Mouse (Mus musculus) heart, embryonic 12.5 days (tissue): ENCODE results near the gene Cpt1c. TPM values are rescaled to one million over a fixed set of nuclear protein-coding genes. Genes with fewer than 3 reads are reported as not detected.
"Not testable (repeated sequence)": the region's sequence is repeated elsewhere in the genome, so short reads cannot be mapped to it uniquely, and the experiment has no call there.

ENCODE experiments used
- ATAC-seq: fragments of 200-750 bp; cut with Nextera tagmentation; 2 replicates; pipeline ENCODE4 v1.8.0; 2017; ENCODE audit warnings: moderate TSS enrichment, moderate library complexity; ENCODE audit not compliant: insufficient number of reproducible peaks, low FRiP score
- H3K27ac ChIP-seq: fragments of 300-500 bp; sonication (generic); 2 replicates; pipeline ENCODE4 v1.5.1; 2016; ENCODE audit warnings: mild to moderate bottlenecking, moderate library complexity; ENCODE audit not compliant: poor library complexity, severe bottlenecking
- H3K27me3 ChIP-seq: fragments of 300-500 bp; sonication (generic); replicated peaks from 2 replicates; pipeline ENCODE4 v1.6.1; 2016; ENCODE audit warnings: mild to moderate bottlenecking, moderate library complexity
- H3K36me3 ChIP-seq: fragments of 300-500 bp; sonication (generic); 2 replicates; pipeline ENCODE4 v1.6.1; 2016; ENCODE audit warnings: mild to moderate bottlenecking, moderate library complexity
- H3K4me1 ChIP-seq: fragments of 300-500 bp; sonication (generic); replicated peaks from 2 replicates; pipeline ENCODE4 v1.6.1; 2016; ENCODE audit warnings: mild to moderate bottlenecking
- H3K4me2 ChIP-seq: fragments of 300-500 bp; sonication (generic); 2 replicates; pipeline ENCODE4 v1.6.1; 2016; ENCODE audit warnings: mild to moderate bottlenecking, moderate library complexity
- H3K4me3 ChIP-seq: fragments of 300-500 bp; sonication (generic); 2 replicates; pipeline ENCODE4 v1.5.1; 2016; ENCODE audit warnings: mild to moderate bottlenecking
- H3K9ac ChIP-seq: fragments of 300-500 bp; sonication (generic); 2 replicates; pipeline ENCODE4 v1.6.1; 2016; ENCODE audit warnings: mild to moderate bottlenecking, moderate library complexity
- H3K9me3 ChIP-seq: fragments of 300-500 bp; sonication (generic); replicated peaks from 2 replicates; pipeline ENCODE4 v1.6.1; 2016; ENCODE audit warnings: mild to moderate bottlenecking, moderate library complexity
- WGBS: fragments of 180-500 bp; shearing (Covaris S2); methylation state at CpG from one replicate; pipeline ENCODE4 v1.1.7; 2016; 5-methylcytosine and 5-hydroxymethylcytosine counted together
- polyA plus RNA-seq: library from polyadenylated mRNA; unstranded; fragments of >200 nt; fragmentation: Nextera tagmentation; extraction: Ambion mirVana; gene quantifications from 2 replicates; pipeline ENCODE4 v1.2.1, GENCODE M21; 2016

Cpt1c gene
- 10.7 and 11.5 TPM in 2 replicates for polyA plus RNA-seq

DNA sequence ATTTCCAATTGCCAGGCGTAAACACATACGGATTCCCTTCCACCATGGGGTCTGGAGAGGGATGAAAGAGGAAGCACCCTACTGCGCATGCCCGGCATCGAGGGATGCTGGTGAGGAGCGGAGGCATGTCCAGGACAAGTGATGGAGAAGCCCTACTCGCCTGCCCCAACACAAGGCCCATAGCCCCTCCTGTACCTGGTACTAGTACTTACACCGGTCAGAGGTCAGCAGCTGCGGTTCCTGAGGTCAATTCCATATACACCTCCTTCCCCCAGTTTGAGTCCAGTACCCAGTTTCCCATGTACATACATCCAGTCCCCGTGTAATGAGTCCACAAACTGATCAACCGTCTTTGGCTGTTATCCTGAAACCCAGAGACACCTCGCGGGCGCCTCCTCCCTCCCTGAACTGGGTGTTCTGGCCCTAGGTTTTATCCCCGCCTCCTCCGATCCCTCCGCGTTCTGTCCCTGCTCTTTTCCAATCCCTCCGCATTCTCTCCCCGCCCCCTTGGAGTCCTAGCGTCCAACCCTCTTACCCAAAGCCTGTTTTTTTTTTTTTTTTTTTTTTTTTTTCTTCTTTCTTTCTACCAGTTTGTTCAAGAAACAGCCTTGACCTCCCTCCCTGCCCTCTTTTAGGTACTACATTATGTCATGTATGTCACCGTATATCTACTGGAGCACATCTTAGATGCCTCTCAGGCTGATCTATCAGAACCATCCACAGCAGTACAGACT, at the start of gene Cpt1c:
TSS of gene Cpt1c (minus strand) at position 469 of the 734 bp plus-strand sequence.
- 2% methylated on average over 22 of the region's 22 CpGs for WGBS
- peak within 1 kb of the TSS; percentile 77 for H3K4me2 ChIP-seq
- H3K9me3 ChIP-seq, result no peaks in the 10 kb centered on the region
- ATAC-seq, result no peak
- H3K4me3 ChIP-seq, result peak within 1 kb of the TSS; percentile 48
- peaks cover 42% of the 10 kb centered on the region for H3K36me3 ChIP-seq
- H3K27ac ChIP-seq, result peak within 1 kb of the TSS; percentile 36
- H3K9ac ChIP-seq, result peak within 1 kb of the TSS; percentile 44; the same call in 1 of the 2 replicates
- no peaks in the 10 kb centered on the region for H3K27me3 ChIP-seq
- H3K4me1 ChIP-seq, result peaks cover 31% of the 10 kb centered on the region

DNA sequence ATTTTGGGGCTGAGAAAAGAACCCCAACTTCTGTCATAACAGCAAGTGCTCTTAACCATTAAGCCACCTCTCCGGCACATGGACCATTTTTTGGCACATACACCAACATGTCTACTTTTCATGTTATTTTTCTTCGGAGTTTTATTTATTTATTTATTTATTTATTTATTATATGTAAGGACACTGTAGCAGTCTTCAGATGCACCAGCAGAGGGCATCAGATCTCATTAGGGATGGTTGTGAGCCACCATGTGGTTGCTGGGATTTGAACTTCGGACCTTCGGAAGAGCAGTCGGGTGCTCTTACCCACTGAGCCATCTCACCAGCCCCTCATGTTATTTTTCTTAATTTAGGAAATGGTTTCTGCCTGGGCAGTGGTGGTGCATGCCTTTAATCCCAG, 49.1 kb upstream of the Cpt1c start:
- H3K36me3 ChIP-seq, result peaks cover 36% of the 10 kb centered on the region
- WGBS, result 77% methylated on average over 5 of the region's 5 CpGs
- not testable (repeated sequence) for H3K4me2 ChIP-seq, H3K27me3 ChIP-seq, H3K4me3 ChIP-seq, H3K27ac ChIP-seq, H3K9me3 ChIP-seq, H3K9ac ChIP-seq, ATAC-seq
- peaks cover 16% of the 10 kb centered on the region for H3K4me1 ChIP-seq

DNA sequence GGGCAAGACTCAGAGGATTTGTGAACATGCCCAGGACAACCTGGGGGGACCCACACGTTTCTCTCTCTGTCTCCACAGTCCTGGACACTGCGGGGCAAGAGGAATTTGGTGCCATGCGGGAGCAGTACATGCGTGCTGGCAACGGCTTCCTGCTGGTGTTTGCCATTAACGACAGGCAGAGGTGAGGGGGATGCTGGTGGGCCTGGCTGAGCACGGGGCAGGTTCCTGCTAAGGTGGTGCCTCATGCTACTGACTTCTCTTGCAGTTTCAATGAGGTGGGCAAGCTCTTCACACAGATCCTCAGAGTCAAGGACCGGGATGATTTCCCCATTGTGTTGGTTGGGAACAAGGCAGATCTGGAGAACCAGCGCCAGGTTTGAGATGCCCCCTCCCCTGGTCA, 45.6 kb upstream of the Cpt1c start:
- H3K27me3 ChIP-seq, result no peaks in the 10 kb centered on the region
- H3K4me2 ChIP-seq, result no peak overlapping the region
- no peak overlapping the region for H3K9ac ChIP-seq
- no peaks in the 10 kb centered on the region for H3K9me3 ChIP-seq
- WGBS, result 74% methylated on average over 9 of the region's 9 CpGs
- ATAC-seq, result no peak
- no peak overlapping the region for H3K27ac ChIP-seq
- no peak overlapping the region for H3K4me3 ChIP-seq
- peaks cover 17% of the 10 kb centered on the region for H3K4me1 ChIP-seq
- H3K36me3 ChIP-seq, result peaks cover 12% of the 10 kb centered on the region; the same call in 1 of the 2 replicates

DNA sequence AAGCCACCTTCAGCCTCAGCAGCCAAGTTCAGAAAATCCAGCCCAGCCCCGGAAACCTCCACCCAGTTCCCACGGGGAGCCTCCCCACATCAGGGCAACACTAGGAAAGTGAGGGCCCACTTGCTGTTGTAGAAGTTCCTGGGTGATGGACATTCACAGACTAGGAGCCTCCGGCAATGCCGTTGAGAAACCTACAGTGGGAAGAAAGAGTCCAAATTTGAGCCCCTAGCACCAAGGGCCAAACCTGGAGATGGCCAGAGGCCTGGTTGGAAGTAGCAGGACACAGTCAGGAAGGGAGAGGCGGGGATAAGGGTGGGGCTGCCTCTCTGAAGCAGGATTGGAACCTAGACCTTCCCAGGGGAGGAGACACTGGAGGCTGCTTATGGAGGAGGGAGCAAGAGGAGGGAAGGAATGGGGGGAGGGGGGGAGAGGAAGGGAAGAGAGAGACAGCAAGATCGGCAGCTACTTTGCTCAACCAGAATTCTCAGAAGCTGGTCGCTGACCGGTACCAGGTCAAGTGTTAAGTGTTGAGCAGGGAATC, 44.5 kb upstream of the Cpt1c start:
- WGBS, result 20% methylated on average over 8 of the region's 8 CpGs
- no peak for ATAC-seq
- H3K9me3 ChIP-seq, result no peaks in the 10 kb centered on the region
- peak overlapping the region; percentile 88 for H3K27ac ChIP-seq
- H3K36me3 ChIP-seq, result peaks cover 12% of the 10 kb centered on the region; the same call in 1 of the 2 replicates
- peak overlapping the region; percentile 89 for H3K4me3 ChIP-seq
- H3K27me3 ChIP-seq, result no peaks in the 10 kb centered on the region
- H3K4me1 ChIP-seq, result peaks cover 27% of the 10 kb centered on the region
- H3K4me2 ChIP-seq, result peak overlapping the region; percentile 80
- peak overlapping the region; percentile 77; the same call in 1 of the 2 replicates for H3K9ac ChIP-seq

DNA sequence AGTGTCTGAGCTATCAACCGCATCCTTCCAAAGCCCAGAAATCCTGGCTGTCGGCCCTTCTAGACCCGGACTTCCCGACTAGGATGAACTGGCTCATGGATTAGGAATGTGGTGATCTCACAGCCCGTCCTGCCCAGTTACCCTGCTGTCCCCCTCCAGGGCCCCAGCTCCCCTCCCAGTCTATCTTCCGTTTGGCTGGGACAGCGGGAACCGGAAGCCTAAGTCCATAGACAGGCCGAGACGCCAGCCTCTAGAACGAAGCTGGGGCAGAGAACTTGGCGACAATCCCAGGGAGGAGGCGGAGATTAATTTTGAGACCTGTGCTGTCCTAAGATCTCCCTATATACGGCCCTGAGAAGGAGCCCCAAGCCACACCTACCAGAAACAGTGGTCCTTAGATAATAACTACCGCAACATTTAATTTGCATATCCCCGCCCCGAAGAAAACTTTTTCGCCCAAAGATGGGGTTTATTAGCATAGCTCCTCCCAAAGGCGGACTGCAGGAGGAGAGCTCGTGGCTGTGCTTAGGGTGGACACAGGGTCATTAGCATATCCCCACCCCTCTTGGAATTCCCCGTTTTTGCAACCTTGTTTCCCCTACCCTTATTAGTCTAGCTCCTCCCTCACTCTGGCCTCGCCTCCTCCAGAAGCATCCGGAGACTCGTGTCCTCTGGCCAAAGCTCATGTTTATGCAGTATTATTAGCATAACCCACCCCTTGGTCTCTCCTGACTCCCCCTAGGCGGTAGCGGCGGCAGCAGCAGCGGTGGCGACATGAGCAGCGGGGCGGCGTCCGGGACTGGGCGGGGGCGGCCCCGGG, 42.8 kb upstream of the Cpt1c start, which contains the start of gene Rras:
TSS of gene Rras (plus strand) at position 720 of the 820 bp plus-strand sequence.
- Histone ChIP-seq H3K4me1 (peaks cover 37% of the 10 kb centered on the region), H3K27me3 (no peaks in the 10 kb centered on the region), H3K4me3 (peak within 1 kb of the TSS; percentile 89), H3K36me3 (peaks cover 27% of the 10 kb centered on the region), H3K27ac (peak within 1 kb of the TSS; percentile 100), H3K4me2 (peak within 1 kb of the TSS; percentile 80), H3K9me3 (no peaks in the 10 kb centered on the region), H3K9ac (peak within 1 kb of the TSS; percentile 77)
- WGBS, result under 1% methylated on average over 36 of the region's 36 CpGs
- peak; percentile 89 for ATAC-seq

DNA sequence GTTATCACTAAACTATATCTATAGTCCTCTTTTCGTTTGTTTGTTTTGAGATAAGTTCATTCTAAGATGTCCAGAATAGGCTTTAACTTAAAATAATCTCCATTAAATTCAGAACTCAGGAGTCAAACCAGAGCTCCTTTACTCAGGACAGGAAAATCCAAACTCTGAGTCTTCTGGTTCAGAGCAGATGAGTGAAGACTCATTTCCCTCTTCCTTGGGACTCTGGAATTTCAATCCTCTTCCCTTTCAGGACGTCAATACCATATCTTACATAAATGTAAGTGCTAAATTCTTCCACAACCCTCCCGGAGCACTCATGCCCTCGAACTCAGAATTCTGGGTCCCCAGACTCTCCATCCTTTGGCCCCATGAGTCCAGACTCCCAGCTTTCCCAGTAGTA, 42.1 kb upstream of the Cpt1c start:
- under 1% methylated on average over 4 of the region's 4 CpGs for WGBS
- peak overlapping the region; percentile 80 for H3K4me2 ChIP-seq
- H3K4me1 ChIP-seq, result peaks cover 37% of the 10 kb centered on the region
- H3K4me3 ChIP-seq, result peak overlapping the region; percentile 89
- H3K9ac ChIP-seq, result peak overlapping the region; percentile 76
- ATAC-seq, result no peak
- peaks cover 34% of the 10 kb centered on the region for H3K36me3 ChIP-seq
- H3K9me3 ChIP-seq, result no peaks in the 10 kb centered on the region
- H3K27me3 ChIP-seq, result no peaks in the 10 kb centered on the region
- peak overlapping the region; percentile 100 for H3K27ac ChIP-seq

DNA sequence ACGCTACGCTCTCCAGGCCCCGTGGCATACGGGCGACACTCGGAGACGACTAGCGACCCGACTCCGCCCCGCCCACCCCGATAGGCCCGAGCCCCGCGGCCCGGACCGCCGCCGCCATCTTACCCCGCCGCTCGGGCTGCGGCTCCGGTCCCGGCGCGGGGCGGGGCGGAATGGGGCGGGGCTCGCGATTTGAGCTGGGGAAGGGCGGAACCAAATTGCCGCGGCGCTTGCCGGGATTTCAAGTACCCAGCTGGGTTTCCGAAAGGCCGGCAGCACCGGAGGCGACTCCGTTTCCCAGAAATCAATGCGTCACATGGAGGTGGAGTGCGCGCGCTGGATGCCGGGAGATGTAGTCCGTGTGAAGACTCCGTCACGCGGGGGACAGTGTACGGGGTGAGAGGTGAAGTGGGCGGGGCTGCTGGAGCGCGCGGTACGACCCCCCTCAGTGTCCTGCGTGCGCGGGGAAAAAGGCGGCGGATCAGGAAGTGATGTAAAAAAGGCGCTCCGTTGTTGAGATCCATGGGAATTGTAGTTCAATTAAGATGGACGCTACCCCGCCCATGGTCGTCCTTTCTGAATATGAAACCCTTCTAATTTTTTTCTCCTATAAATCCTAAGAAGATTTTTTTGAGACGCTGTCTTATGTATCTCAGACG, 41.4 kb upstream of the Cpt1c start, which contains the start of gene Scaf1:
TSS of gene Scaf1 (minus strand) at position 407 of the 656 bp plus-strand sequence.
- Histone ChIP-seq H3K36me3 (peaks cover 34% of the 10 kb centered on the region), H3K4me3 (peak within 1 kb of the TSS; percentile 89), H3K9ac (peak within 1 kb of the TSS; percentile 97), H3K4me2 (peak within 1 kb of the TSS; percentile 80), H3K27me3 (no peaks in the 10 kb centered on the region), H3K9me3 (no peaks in the 10 kb centered on the region), H3K27ac (peak within 1 kb of the TSS; percentile 100), H3K4me1 (peaks cover 37% of the 10 kb centered on the region)
- WGBS, result under 1% methylated on average over 68 of the region's 69 CpGs
- peak; percentile 91 for ATAC-seq

DNA sequence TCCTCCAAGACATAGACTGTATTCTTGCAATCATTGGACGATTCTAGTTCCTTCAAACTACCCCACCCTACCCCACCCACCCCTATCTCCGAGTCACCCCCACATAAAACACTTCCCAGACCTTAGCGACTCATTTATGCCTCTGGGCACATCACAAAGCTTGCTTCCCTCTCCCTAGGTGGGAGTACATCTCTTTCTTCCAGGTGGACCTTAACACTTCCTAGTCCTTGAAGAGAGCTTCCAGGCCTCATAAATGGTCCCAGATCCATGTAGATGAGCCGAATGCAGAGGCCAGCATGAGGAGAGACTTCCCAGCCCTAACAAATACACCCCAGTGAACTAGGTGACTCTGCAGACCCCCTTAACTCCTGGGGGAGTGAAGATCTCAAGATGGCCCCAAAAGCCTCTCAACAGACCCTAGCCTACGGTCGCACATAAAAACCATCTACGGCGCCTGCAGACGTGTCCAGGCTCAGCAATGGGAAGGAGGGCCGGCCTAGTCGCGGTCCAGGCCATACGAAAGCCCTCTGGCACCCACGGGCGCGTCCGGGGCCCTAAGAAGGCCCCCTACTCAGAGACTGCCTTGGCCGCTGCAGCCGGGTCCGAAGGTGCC, 40.8 kb upstream of the Cpt1c start:
- peaks cover 31% of the 10 kb centered on the region for H3K36me3 ChIP-seq
- WGBS, result under 1% methylated on average over 20 of the region's 20 CpGs
- H3K4me3 ChIP-seq, result peak overlapping the region; percentile 89
- peak overlapping the region; percentile 80 for H3K4me2 ChIP-seq
- peaks cover 37% of the 10 kb centered on the region for H3K4me1 ChIP-seq
- no peaks in the 10 kb centered on the region for H3K27me3 ChIP-seq
- peak overlapping the region; percentile 97 for H3K9ac ChIP-seq
- no peak for ATAC-seq
- H3K27ac ChIP-seq, result peak overlapping the region; percentile 88
- no peaks in the 10 kb centered on the region for H3K9me3 ChIP-seq

DNA sequence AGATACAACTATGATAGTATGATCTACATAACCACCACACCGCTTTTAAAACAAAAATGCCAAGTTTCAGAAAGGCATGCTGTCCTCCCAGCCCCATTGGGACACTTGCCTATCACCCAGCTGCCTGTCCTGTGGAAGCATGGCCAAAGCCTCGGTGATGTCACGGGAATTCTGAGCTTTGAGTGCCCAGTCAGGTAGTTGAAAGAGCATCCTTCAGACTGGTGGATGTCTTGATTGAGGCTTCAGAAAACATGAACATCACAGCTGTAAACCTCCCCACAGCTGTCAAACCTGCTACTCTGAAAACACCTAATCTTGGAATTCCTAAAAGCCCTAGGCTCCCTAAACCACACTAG, 39.4 kb upstream of the Cpt1c start:
- Histone ChIP-seq H3K4me2 (no peak overlapping the region; the same call in 1 of the 2 replicates), H3K27me3 (no peaks in the 10 kb centered on the region), H3K27ac (no peak overlapping the region), H3K9ac (peak overlapping the region; percentile 97; the same call in 1 of the 2 replicates), H3K4me3 (no peak overlapping the region), H3K9me3 (no peaks in the 10 kb centered on the region), H3K36me3 (peaks cover 45% of the 10 kb centered on the region), H3K4me1 (peaks cover 29% of the 10 kb centered on the region)
- WGBS, result 84% methylated on average over 3 of the region's 3 CpGs
- ATAC-seq, result no peak

DNA sequence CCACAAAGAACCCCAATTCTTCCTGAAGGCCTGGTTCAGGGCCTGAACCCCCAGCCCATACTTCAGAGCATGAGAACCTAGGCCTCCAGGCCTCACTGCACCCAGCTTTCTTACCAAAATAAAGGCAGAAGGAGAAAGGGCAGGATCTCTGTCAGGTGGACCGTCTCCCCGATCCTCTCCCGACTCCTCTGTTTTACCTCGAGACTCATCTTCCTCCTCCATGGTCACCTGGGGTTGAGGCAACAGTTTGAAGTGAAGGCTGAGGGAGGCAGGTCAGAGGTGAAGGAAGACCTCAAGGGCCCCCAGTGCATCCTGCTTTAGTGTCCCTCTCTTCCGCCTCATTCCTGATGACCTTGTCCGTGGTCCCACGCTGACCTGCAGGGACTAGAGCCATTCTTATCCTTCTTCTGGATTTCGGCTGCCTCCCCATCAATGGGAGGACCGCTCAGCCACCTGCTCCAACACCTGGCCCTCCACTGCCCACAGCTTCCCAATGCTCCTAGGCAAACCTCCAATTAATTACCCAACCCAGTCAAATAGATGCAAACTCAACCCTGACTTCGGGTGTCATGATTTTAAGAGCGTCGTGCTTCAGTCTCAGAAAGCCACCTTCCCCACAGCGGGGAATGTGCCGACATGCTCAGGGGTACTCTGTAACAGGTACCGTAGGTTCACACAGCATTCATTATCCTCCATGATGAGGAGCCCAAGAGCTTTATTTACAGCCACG, 38.9 kb upstream of the Cpt1c start:
- WGBS, result 93% methylated on average over 16 of the region's 16 CpGs
- no peak overlapping the region for H3K4me2 ChIP-seq
- peaks cover 24% of the 10 kb centered on the region for H3K4me1 ChIP-seq
- ATAC-seq, result no peak
- H3K27ac ChIP-seq, result no peak overlapping the region
- H3K27me3 ChIP-seq, result no peaks in the 10 kb centered on the region
- H3K4me3 ChIP-seq, result no peak overlapping the region
- H3K36me3 ChIP-seq, result peaks cover 50% of the 10 kb centered on the region
- no peaks in the 10 kb centered on the region for H3K9me3 ChIP-seq
- H3K9ac ChIP-seq, result no peak overlapping the region; the same call in 1 of the 2 replicates
